Mouse (Mus musculus): ENCODE measurements around the gene Gm16506.
"Not testable (repeated sequence)": the region's sequence is repeated elsewhere in the genome, so short reads cannot be mapped to it uniquely, and the experiment has no call there.

Gene Gm16506

DNA sequence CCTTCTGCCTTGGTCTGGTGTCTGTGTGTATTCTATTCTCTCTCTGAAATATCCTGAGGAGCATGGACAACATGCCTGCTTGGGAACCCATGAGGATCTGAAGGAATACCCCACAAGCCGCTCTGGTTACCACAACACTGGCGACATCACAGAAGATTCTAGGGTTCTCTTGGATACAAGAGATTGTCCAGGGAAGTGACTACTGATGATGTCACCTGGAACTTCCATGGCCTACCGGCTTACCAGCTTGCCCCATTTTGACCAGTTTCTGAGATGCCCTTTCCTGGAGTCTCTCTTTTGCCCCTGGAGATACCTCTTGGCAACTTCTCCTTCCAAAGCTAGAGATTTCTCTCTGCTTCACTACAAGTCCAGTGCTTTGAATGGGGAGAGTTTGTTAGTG, at the start of gene Gm16506:
TSS of gene Gm16506 (minus strand) at position 101 of the 400 bp plus-strand sequence.
- not testable (repeated sequence) for DNase-seq (ENCODE audit: low read depth, low spot score)

DNA sequence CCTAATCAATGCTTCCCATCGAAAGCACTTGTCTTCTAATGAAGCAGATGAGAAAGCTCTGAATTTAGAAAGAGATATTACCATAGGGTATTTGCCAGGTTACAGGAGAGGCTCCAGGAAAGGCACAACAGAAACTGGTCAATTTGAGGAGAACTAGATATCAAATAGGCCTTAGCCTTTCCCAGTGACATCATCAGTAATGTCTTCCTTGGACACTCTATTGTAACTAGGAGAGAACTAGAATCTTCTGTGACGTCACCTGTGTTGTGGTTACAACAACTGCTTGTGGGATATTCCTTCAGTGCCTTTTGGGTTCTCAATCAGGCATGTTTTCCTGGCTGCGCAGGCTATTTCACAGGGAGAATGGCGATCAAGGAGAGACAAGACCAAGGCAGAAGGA, 20.3 kb upstream of the Gm16506 start, which contains the start of gene Gm6526:
TSS of gene Gm6526 (plus strand) at position 301 of the 400 bp plus-strand sequence.
- not testable (repeated sequence) for DNase-seq (ENCODE audit: low read depth, low spot score)

DNA sequence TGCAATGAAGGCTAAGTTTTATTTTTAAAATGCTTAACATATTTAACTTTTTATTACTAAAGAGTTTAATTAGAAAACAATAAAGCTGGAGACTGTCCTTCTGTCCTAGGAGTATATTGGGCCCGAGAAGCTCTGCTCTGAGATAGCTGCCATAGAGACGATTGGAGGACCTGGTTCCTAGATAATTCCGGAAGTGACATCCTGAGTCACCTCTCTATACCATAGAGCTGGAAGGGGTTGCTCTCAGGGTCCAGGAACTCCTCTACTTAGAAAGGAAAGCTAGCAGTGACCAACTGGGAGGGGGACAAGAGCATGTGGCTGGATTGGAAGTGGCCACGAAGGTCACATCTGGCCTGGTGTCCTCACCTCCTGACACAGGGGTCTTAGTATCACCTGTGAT, 29.7 kb downstream of the Gm16506 start, which contains the start of gene Gm7324:
TSS of gene Gm7324 (plus strand) at position 208 of the 400 bp plus-strand sequence.
- not testable (repeated sequence) for DNase-seq (ENCODE audit: low read depth, low spot score)

DNA sequence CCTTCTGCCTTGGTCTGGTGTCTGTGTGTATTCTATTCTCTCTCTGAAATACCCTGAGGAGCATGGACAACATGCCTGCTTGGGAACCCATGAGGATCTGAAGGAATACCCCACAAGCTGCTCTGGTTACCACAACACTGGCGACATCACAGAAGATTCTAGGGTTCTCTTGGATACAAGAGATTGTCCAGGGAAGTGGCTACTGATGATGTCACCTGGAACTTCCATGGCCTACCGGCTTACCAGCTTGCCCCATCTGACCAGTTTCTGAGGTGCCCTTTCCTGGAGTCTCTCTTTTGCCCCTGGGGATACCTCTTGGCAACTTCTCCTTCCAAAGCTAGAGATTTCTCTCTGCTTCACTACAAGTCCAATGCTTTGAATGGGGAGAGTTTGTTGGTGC, 50.2 kb downstream of the Gm16506 start, which contains the start of gene Gm8165:
TSS of gene Gm8165 (minus strand) at position 101 of the 400 bp plus-strand sequence.
- DNase-seq (ENCODE audit: low read depth, low spot score) = not testable (repeated sequence)
